Mouse (Mus musculus) CH12.LX (cell line): ENCODE results near the gene Thsd4. TPM values are rescaled to one million over a fixed set of nuclear protein-coding genes. Genes with fewer than 3 reads are reported as not detected.

Source experiments
- DNase-seq: peaks from one replicate; pipeline ENCODE4 v3.0.0-alpha.2; 2013; ENCODE audit errors: extremely low read depth
- H3K27ac ChIP-seq: 2 replicates; pipeline ENCODE4 v1.5.1; 2012; ENCODE audit warnings: low read depth, mild to moderate bottlenecking, control low read depth, moderate library complexity; ENCODE audit not compliant: insufficient read depth
- H3K27me3 ChIP-seq: replicated peaks from 2 replicates; pipeline ENCODE3; 2012; ENCODE audit warnings: inconsistent platforms
- H3K36me3 ChIP-seq, 2 experiments: replicated peaks in 1 of 2; 2 replicates each; pipeline versions ENCODE3 to v1.6.1; 2012; ENCODE audit warnings: inconsistent platforms in 1 of 2, low read length in 1 of 2, mild to moderate bottlenecking in 1 of 2, mixed read lengths in 1 of 2, moderate library complexity in 1 of 2; ENCODE audit not compliant: control insufficient read depth in 1 of 2, insufficient read depth in 1 of 2
- H3K4me1 ChIP-seq, 2 experiments: 2 replicates each; pipeline ENCODE4 v1.6.1; 2012; ENCODE audit warnings: inconsistent platforms in 1 of 2, moderate library complexity in 1 of 2; ENCODE audit not compliant: insufficient read depth in 2 of 2, control insufficient read depth in 1 of 2
- H3K4me2 ChIP-seq: 2 replicates; pipeline ENCODE4 v1.6.1; 2012; ENCODE audit warnings: low read depth, mild to moderate bottlenecking, control low read depth; ENCODE audit not compliant: poor library complexity, insufficient read depth, severe bottlenecking
- H3K4me3 ChIP-seq, 3 experiments: fragments of 150-350 bp in 1 of 3; sonication (generic) in 1 of 3; replicated peaks in 1 of 3; 2 replicates each; pipeline versions ENCODE3 to v1.5.1; 2011 to 2012; ENCODE audit warnings: low read depth in 2 of 3, low read length in 2 of 3, mild to moderate bottlenecking in 2 of 3, moderate library complexity in 2 of 3, control low read depth in 1 of 3, improper control_type of control experiment in 1 of 3, inconsistent platforms in 1 of 3, mixed read lengths in 1 of 3; ENCODE audit not compliant: poor library complexity in 1 of 3
- H3K79me2 ChIP-seq: replicated peaks from 2 replicates; pipeline ENCODE4 v1.6.1; 2012; ENCODE audit warnings: mild to moderate bottlenecking, moderate library complexity; ENCODE audit not compliant: control insufficient read depth, poor library complexity, insufficient read depth, severe bottlenecking; ENCODE audit errors: extremely low read depth
- H3K9ac ChIP-seq: 2 replicates; pipeline ENCODE4 v1.6.1; 2012; ENCODE audit warnings: low read depth, mild to moderate bottlenecking, control low read depth, moderate library complexity; ENCODE audit not compliant: insufficient read depth
- H3K9me3 ChIP-seq: replicated peaks from 2 replicates; pipeline ENCODE3; 2012; ENCODE audit warnings: low read length, inconsistent platforms, mixed read lengths
- BHLHE40 ChIP-seq: IDR thresholded peaks from 2 replicates; pipeline ENCODE4 v1.6.1; 2011; ENCODE audit warnings: mild to moderate bottlenecking, low read depth, low read length, improper control_type of control experiment
- CHD1 ChIP-seq: IDR thresholded peaks from 2 replicates; pipeline ENCODE4 v1.6.1; 2012; ENCODE audit warnings: low read depth, low read length, improper control_type of control experiment, inconsistent platforms
- EP300 ChIP-seq: IDR thresholded peaks from 2 replicates; pipeline ENCODE4 v1.6.1; 2011; ENCODE audit warnings: low read length, improper control_type of control experiment
- GABPA ChIP-seq: IDR thresholded peaks from 2 replicates; pipeline ENCODE4 v1.6.1; 2012; ENCODE audit warnings: low read depth, low read length, improper control_type of control experiment, inconsistent platforms; ENCODE audit not compliant: insufficient replicate concordance
- HCFC1 ChIP-seq: IDR thresholded peaks from 2 replicates; pipeline ENCODE4 v1.6.1; 2012; ENCODE audit warnings: low read depth, mild to moderate bottlenecking, inconsistent platforms, low read length, improper control_type of control experiment
- JUN ChIP-seq: IDR thresholded peaks from 2 replicates; pipeline ENCODE4 v1.6.1; 2011; ENCODE audit warnings: low read depth, mild to moderate bottlenecking, low read length, improper control_type of control experiment, moderate library complexity; ENCODE audit not compliant: insufficient read depth
- JUND ChIP-seq: conservative IDR thresholded peaks from 2 replicates; pipeline ENCODE4 v1.6.1; 2011; ENCODE audit warnings: low read depth, low read length, improper control_type of control experiment
- MAFK ChIP-seq: IDR thresholded peaks from 2 replicates; pipeline ENCODE4 v1.6.1; 2011; ENCODE audit warnings: low read length, improper control_type of control experiment; ENCODE audit not compliant: insufficient replicate concordance
- MAZ ChIP-seq: IDR thresholded peaks from 2 replicates; pipeline ENCODE4 v1.6.1; 2012; ENCODE audit warnings: low read depth, mild to moderate bottlenecking, inconsistent platforms, low read length, improper control_type of control experiment, moderate library complexity
- MEF2A ChIP-seq: IDR thresholded peaks from 2 replicates; pipeline ENCODE4 v1.6.1; 2014; ENCODE audit warnings: low read depth, mild to moderate bottlenecking, inconsistent platforms, low read length, improper control_type of control experiment, borderline replicate concordance
- NRF1 ChIP-seq: IDR thresholded peaks from 2 replicates; pipeline ENCODE4 v1.6.1; 2014; ENCODE audit warnings: low read depth, mild to moderate bottlenecking, inconsistent platforms, low read length, improper control_type of control experiment, moderate library complexity
- PAX5 ChIP-seq: IDR thresholded peaks from 2 replicates; pipeline ENCODE4 v1.6.1; 2012; ENCODE audit warnings: low read length, inconsistent platforms, mixed read lengths
- POLR2AphosphoS2 ChIP-seq: IDR thresholded peaks from 2 replicates; pipeline ENCODE4 v1.6.1; 2011; ENCODE audit warnings: low read depth, low read length, improper control_type of control experiment
- RAD21 ChIP-seq: IDR thresholded peaks from 2 replicates; pipeline ENCODE4 v1.6.1; 2011; ENCODE audit warnings: low read depth, mild to moderate bottlenecking, low read length, improper control_type of control experiment, moderate library complexity
- TBP ChIP-seq: conservative IDR thresholded peaks from 2 replicates; pipeline ENCODE4 v1.6.1; 2011; ENCODE audit warnings: low read depth, low read length, improper control_type of control experiment
- UBTF ChIP-seq: IDR thresholded peaks from 2 replicates; pipeline ENCODE4 v1.6.1; 2012; ENCODE audit warnings: low read depth, mild to moderate bottlenecking, inconsistent platforms, low read length, improper control_type of control experiment, moderate library complexity
- USF1 ChIP-seq: IDR thresholded peaks from 2 replicates; pipeline ENCODE4 v1.6.1; 2014; ENCODE audit warnings: low read depth, mild to moderate bottlenecking, inconsistent platforms, low read length, improper control_type of control experiment
- USF2 ChIP-seq: conservative IDR thresholded peaks from 2 replicates; pipeline ENCODE4 v1.6.1; 2011; ENCODE audit warnings: low read depth, low read length, improper control_type of control experiment
- ZMIZ1 ChIP-seq: IDR thresholded peaks from 2 replicates; pipeline ENCODE4 v1.6.1; 2012; ENCODE audit warnings: low read depth, mild to moderate bottlenecking, inconsistent platforms, low read length, improper control_type of control experiment
- dilution Hi-C: fragments of 300-500 bp; cut with MboI; formaldehyde crosslinking; loops from 2 replicates; pipeline ENCODE4 v1.14.3; 2020; ENCODE audit warnings: low sequenced_read_pairs; ENCODE audit not compliant: extremely low pct_unique_long_range_greater_than_20kb, extremely low pct_ligation_motif_present
- in situ Hi-C: fragments of 300-500 bp; cut with MboI; formaldehyde crosslinking; loops from 3 replicates; pipeline ENCODE4 v1.14.3; 2019; ENCODE audit warnings: low sequenced_read_pairs, low pct_ligation_motif_present, low pct_unique_long_range_greater_than_20kb, mixed read lengths
- polyA plus RNA-seq: library from polyadenylated mRNA; unstranded; fragments of >175 nt; gene quantifications from 2 replicates; pipeline ENCODE4 v1.2.1, GENCODE M21; 2012; ENCODE audit warnings: low read depth; ENCODE audit not compliant: insufficient read length
- total RNA-seq, 2 experiments: library from RNA; depleted of rRNA; stranded (reverse); fragments of 300-350 nt in 1 of 2; fragments of >200 nt in 1 of 2; gene quantifications; 2 replicates each; pipeline ENCODE4 v1.2.3; 2012 to 2014

Gene Thsd4
- total and polyA plus RNA-seq, 3 experiments = not detected

DNA sequence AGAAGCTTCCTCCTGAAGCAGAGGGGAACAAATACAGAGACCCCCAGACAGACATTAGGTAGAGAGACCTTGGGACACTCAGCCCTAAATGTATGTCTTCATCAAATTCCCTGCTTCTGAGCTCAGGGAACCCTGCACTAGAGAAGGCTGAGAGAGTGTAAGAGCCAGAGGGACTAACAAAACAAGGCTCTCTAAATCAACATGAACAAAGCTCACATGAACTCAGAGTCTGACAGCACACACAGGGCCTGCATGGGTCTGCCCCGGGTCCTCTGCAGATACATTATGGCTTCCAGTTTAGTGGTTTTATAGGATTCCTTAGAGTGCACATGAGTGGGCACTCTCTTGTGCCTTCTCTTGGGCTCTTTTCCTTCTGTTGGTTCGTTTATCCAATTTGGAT is 140.8 kb downstream of the Thsd4 start:
- Histone ChIP-seq H3K27me3 (no peaks in the 10 kb centered on the region), H3K9ac (no peak overlapping the region), H3K4me2 (no peak overlapping the region), H3K27ac (no peak overlapping the region), H3K4me1 (no peaks in the 10 kb centered on the region), H3K9me3 (no peaks in the 10 kb centered on the region), H3K36me3 (no peaks in the 10 kb centered on the region), H3K4me3 (no peak overlapping the region), H3K79me2 (no peaks in the 10 kb centered on the region)
- in situ Hi-C loops = no loop called here
- TF ChIP-seq MAFK = no peak
- no peak for TF ChIP-seq NRF1
- no peak for TF ChIP-seq ZMIZ1
- TF ChIP-seq MEF2A = no peak
- no peak for TF ChIP-seq HCFC1
- TF ChIP-seq EP300 = no peak
- no peak for TF ChIP-seq JUND
- no peak for TF ChIP-seq JUN
- no peak for TF ChIP-seq USF2
- no peak for TF ChIP-seq RAD21
- TF ChIP-seq MAZ = no peak
- no peak for TF ChIP-seq BHLHE40
- TF ChIP-seq POLR2AphosphoS2 = no peak
- dilution Hi-C loops = no loop called here
- DNase-seq = no peak

DNA sequence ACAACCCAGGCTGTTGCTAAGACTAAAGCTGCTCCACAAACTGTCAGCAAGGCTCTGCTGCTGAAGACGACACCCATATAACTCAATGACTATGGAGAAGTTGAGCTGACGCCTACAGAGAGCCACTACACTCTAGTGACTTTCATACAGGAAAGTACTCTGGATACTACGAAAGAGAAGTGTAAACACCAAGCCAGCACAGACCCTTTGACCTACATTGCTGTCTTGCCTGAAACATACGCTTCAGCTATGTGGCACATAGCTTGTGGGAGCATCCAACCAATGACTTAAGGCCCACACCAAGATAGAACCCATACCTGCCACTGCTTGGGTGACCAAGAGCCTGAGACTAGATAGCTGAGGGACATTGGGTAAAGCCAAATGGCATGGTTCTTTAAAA is 141.3 kb downstream of the Thsd4 start:
- Histone ChIP-seq H3K27ac (no peak overlapping the region), H3K4me1 (no peaks in the 10 kb centered on the region)
- DNase-seq = no peak
- no peak for TF ChIP-seq MAFK
- TF ChIP-seq, all 38 proteins: peak for 0
- dilution Hi-C loops (no loop called here), in situ Hi-C loops (no loop called here)
- no peaks in the 10 kb centered on the region for H3K27me3 ChIP-seq
- no peaks in the 10 kb centered on the region for H3K9me3 ChIP-seq
- H3K79me2 ChIP-seq = no peaks in the 10 kb centered on the region
- H3K4me3 ChIP-seq = no peak overlapping the region
- H3K36me3 ChIP-seq = no peaks in the 10 kb centered on the region
- no peak overlapping the region for H3K9ac ChIP-seq
- no peak overlapping the region for H3K4me2 ChIP-seq

DNA sequence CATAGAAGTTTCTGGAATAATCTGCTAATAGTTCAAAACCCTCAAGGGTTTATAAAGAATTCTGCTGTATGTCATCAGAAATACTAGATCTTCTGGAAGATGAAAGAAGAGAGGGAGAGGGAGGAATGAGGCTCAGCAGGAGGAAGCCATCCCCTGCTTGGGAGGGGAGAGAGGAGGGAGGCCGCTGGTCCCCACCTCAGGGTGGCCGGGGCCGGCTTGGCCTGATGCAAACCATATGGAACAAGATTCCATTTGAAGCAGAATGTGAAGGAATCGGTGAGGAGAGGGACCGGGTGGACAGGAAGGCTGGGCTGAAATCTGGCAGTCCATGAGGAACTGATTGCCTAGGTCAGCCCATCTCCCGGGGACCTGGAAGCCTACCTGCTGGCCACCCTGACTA is 143.6 kb downstream of the Thsd4 start:
- no peaks in the 10 kb centered on the region for H3K36me3 ChIP-seq
- H3K4me3 ChIP-seq = no peak overlapping the region
- no peaks in the 10 kb centered on the region for H3K9me3 ChIP-seq
- no peak overlapping the region for H3K9ac ChIP-seq
- TF ChIP-seq UBTF (no peak), CHD1 (no peak), JUN (no peak), USF1 (no peak), ZMIZ1 (no peak), PAX5 (no peak), GABPA (no peak), TBP (no peak)
- TF ChIP-seq, all 38 proteins: peak for 0
- Histone ChIP-seq H3K4me1 (no peaks in the 10 kb centered on the region), H3K79me2 (no peaks in the 10 kb centered on the region), H3K27me3 (no peaks in the 10 kb centered on the region), H3K27ac (no peak overlapping the region), H3K4me2 (no peak overlapping the region)
- in situ Hi-C loops (no loop called here), dilution Hi-C loops (no loop called here)
- no peak for DNase-seq
